Mouse (Mus musculus) myocyte (in vitro differentiated cells): ENCODE measurements around the gene Kcnmb1. TPM values are rescaled to one million over a fixed set of nuclear protein-coding genes. Genes with fewer than 3 reads are reported as not detected.

Source experiments
- H3K27me3 ChIP-seq: one replicate; pipeline ENCODE4 v1.6.1; 2011; ENCODE audit not compliant: control insufficient read depth, insufficient read depth, insufficient read length
- H3K36me3 ChIP-seq: one replicate; pipeline ENCODE4 v1.6.1; 2011; ENCODE audit not compliant: control insufficient read depth, insufficient read depth
- H3K4me2 ChIP-seq: one replicate; pipeline ENCODE4 v1.6.1; 2011; ENCODE audit warnings: low read depth, control low read depth
- H3K4me3 ChIP-seq: one replicate; pipeline ENCODE4 v1.5.1; 2011; ENCODE audit warnings: mild to moderate bottlenecking, control low read depth, moderate library complexity
- H3K79me2 ChIP-seq: one replicate; pipeline ENCODE4 v1.6.1; 2011; ENCODE audit not compliant: control insufficient read depth, insufficient read depth
- H3ac ChIP-seq: one replicate; pipeline ENCODE4 v1.6.1; 2011; ENCODE audit not compliant: control insufficient read depth, insufficient read length
- CEBPB ChIP-seq: IDR thresholded peaks from 2 replicates; pipeline ENCODE4 v1.6.1; 2011; ENCODE audit warnings: mild to moderate bottlenecking, moderate library complexity; ENCODE audit not compliant: poor library complexity, insufficient read depth, severe bottlenecking
- E2F4 ChIP-seq: IDR thresholded peaks from one replicate; pipeline ENCODE4 v1.6.1; 2011; ENCODE audit warnings: mild to moderate bottlenecking, control low read depth, moderate library complexity; ENCODE audit not compliant: insufficient read depth
- MAX ChIP-seq: IDR thresholded peaks from one replicate; pipeline ENCODE4 v1.6.1; 2011; ENCODE audit warnings: low read depth, mild to moderate bottlenecking, control low read depth
- MYOD1 ChIP-seq, 3 experiments: IDR thresholded peaks; one replicate each; pipeline ENCODE4 v1.6.1; 2011; ENCODE audit warnings: control low read depth in 2 of 3, low read depth in 2 of 3, mild to moderate bottlenecking in 2 of 3, moderate library complexity in 1 of 3; ENCODE audit not compliant: insufficient read length in 2 of 3, control insufficient read depth in 1 of 3
- MYOG ChIP-seq, 3 experiments: IDR thresholded peaks; one replicate each; pipeline ENCODE4 v1.6.1; 2011; ENCODE audit warnings: control low read depth in 2 of 3, low read depth in 2 of 3, mild to moderate bottlenecking in 2 of 3; ENCODE audit not compliant: insufficient read length in 2 of 3, control insufficient read depth in 1 of 3, insufficient read depth in 1 of 3
- POLR2A ChIP-seq: IDR thresholded peaks from one replicate; pipeline ENCODE4 v1.6.1; 2011; ENCODE audit warnings: low read depth, mild to moderate bottlenecking, control low read depth, moderate library complexity; ENCODE audit not compliant: insufficient read length
- POLR2AphosphoS2 ChIP-seq: IDR thresholded peaks from one replicate; pipeline ENCODE4 v1.6.1; 2011; ENCODE audit warnings: low read depth, control low read depth; ENCODE audit not compliant: insufficient read length
- REST ChIP-seq: IDR thresholded peaks from one replicate; pipeline ENCODE4 v1.6.1; 2011; ENCODE audit warnings: mild to moderate bottlenecking, control low read depth, moderate library complexity; ENCODE audit not compliant: insufficient read depth, insufficient read length
- SRF ChIP-seq: IDR thresholded peaks from one replicate; pipeline ENCODE4 v1.6.1; 2011; ENCODE audit warnings: low read depth; ENCODE audit not compliant: control insufficient read depth, insufficient read length
- TCF12 ChIP-seq: IDR thresholded peaks from one replicate; pipeline ENCODE4 v1.6.1; 2011; ENCODE audit warnings: mild to moderate bottlenecking, control low read depth; ENCODE audit not compliant: poor library complexity, insufficient read depth, severe bottlenecking
- TCF3 ChIP-seq: IDR thresholded peaks from one replicate; pipeline ENCODE4 v1.6.1; 2011; ENCODE audit warnings: low read depth, control low read depth; ENCODE audit not compliant: insufficient read length
- USF1 ChIP-seq: IDR thresholded peaks from one replicate; pipeline ENCODE4 v1.6.1; 2011; ENCODE audit warnings: low read depth, mild to moderate bottlenecking, control low read depth, moderate library complexity
- polyA plus RNA-seq: library from polyadenylated mRNA; unstranded; fragments of >200 nt; fragmentation: generic; extraction: Trizol; gene quantifications from one replicate; pipeline ENCODE4 v1.2.1, GENCODE M21; 2012; ENCODE audit warnings: missing spikeins

The Kcnmb1 gene
- polyA plus RNA-seq, 1 experiment: 0.07 TPM

- H3K36me3 ChIP-seq: no peaks in the 10 kb centered on the region
- no peak overlapping the region for H3K4me2 ChIP-seq
- H3ac ChIP-seq: no peak overlapping the region
- TF ChIP-seq CEBPB (no peak), MAX (no peak), POLR2A (no peak)
- no peak overlapping the region for H3K4me3 ChIP-seq
- H3K79me2 ChIP-seq: no peaks in the 10 kb centered on the region
- no peaks in the 10 kb centered on the region for H3K27me3 ChIP-seq
Observed at GRCm38 (mm10) chr11:33972114-33972513, 9.3 kb downstream of the Kcnmb1 start.

- no peaks in the 10 kb centered on the region for H3K36me3 ChIP-seq
- no peak overlapping the region for H3K4me2 ChIP-seq
- H3K4me3 ChIP-seq: no peak overlapping the region
- no peak overlapping the region for H3ac ChIP-seq
- TF ChIP-seq MYOG (IDR thresholded peaks at IDR 0.05; ENCODE audit: control insufficient read depth in 1 of 3, insufficient read depth in 1 of 3, insufficient read length in 2 of 3, low read depth in 2 of 3): no peak
- no peak for TF ChIP-seq TCF12
- TF ChIP-seq MAX: no peak
- no peak for TF ChIP-seq SRF
- TF ChIP-seq USF1: no peak
- no peak for TF ChIP-seq MYOD1 (IDR thresholded peaks at IDR 0.05; ENCODE audit: control insufficient read depth in 1 of 3, insufficient read length in 2 of 3, low read depth in 2 of 3)
- TF ChIP-seq CEBPB: no peak
- TF ChIP-seq E2F4: no peak
- TF ChIP-seq POLR2AphosphoS2: no peak
- TF ChIP-seq POLR2A: no peak
- no peak for TF ChIP-seq TCF3
- no peak for TF ChIP-seq REST
- no peaks in the 10 kb centered on the region for H3K27me3 ChIP-seq
- H3K79me2 ChIP-seq: no peaks in the 10 kb centered on the region
Observed at GRCm38 (mm10) chr11:33974341-33975040, 11.7 kb downstream of the Kcnmb1 start.

GRCm38 (mm10) chr11:33975121-33975520 is 12.3 kb downstream of the Kcnmb1 start:
- TF ChIP-seq MYOD1 (IDR thresholded peaks at IDR 0.05; ENCODE audit: control insufficient read depth in 1 of 3, insufficient read length in 2 of 3, low read depth in 2 of 3) (no peak), REST (no peak), TCF3 (no peak), SRF (no peak), CEBPB (no peak), MYOG (IDR thresholded peaks at IDR 0.05; ENCODE audit: control insufficient read depth in 1 of 3, insufficient read depth in 1 of 3, insufficient read length in 2 of 3, low read depth in 2 of 3) (no peak), POLR2AphosphoS2 (no peak), TCF12 (no peak), MAX (no peak), E2F4 (no peak), POLR2A (no peak), USF1 (no peak)
- H3K79me2 ChIP-seq: no peaks in the 10 kb centered on the region
- no peaks in the 10 kb centered on the region for H3K36me3 ChIP-seq
- no peak overlapping the region for H3K4me3 ChIP-seq
- H3ac ChIP-seq: no peak overlapping the region
- H3K4me2 ChIP-seq: no peak overlapping the region
- H3K27me3 ChIP-seq: no peaks in the 10 kb centered on the region

- Histone ChIP-seq H3ac (no peak overlapping the region), H3K36me3 (no peaks in the 10 kb centered on the region), H3K4me2 (no peak overlapping the region), H3K27me3 (no peaks in the 10 kb centered on the region), H3K4me3 (no peak overlapping the region), H3K79me2 (no peaks in the 10 kb centered on the region)
- TF ChIP-seq CEBPB (no peak), MAX (no peak), MYOG (IDR thresholded peaks at IDR 0.05; ENCODE audit: control insufficient read depth in 1 of 3, insufficient read depth in 1 of 3, insufficient read length in 2 of 3, low read depth in 2 of 3) (no peak), POLR2A (no peak), SRF (no peak), TCF12 (no peak), POLR2AphosphoS2 (no peak), REST (no peak), E2F4 (no peak), TCF3 (no peak), USF1 (no peak), MYOD1 (IDR thresholded peaks at IDR 0.05; ENCODE audit: control insufficient read depth in 1 of 3, insufficient read length in 2 of 3, low read depth in 2 of 3) (no peak)
Observed at GRCm38 (mm10) chr11:33980146-33980545, 17.3 kb downstream of the Kcnmb1 start.

GRCm38 (mm10) chr11:33986525-33986924 is 23.7 kb downstream of the Kcnmb1 start:
- Histone ChIP-seq H3K4me2 (no peak overlapping the region), H3K4me3 (no peak overlapping the region), H3ac (no peak overlapping the region), H3K27me3 (no peaks in the 10 kb centered on the region), H3K36me3 (no peaks in the 10 kb centered on the region), H3K79me2 (no peaks in the 10 kb centered on the region)
- TF ChIP-seq E2F4: no peak
- TF ChIP-seq TCF12: no peak
- TF ChIP-seq POLR2A: no peak
- no peak for TF ChIP-seq MAX
- TF ChIP-seq SRF: no peak
- no peak for TF ChIP-seq POLR2AphosphoS2
- TF ChIP-seq TCF3: no peak
- TF ChIP-seq CEBPB: no peak
- no peak for TF ChIP-seq REST
- TF ChIP-seq MYOG (IDR thresholded peaks at IDR 0.05; ENCODE audit: control insufficient read depth in 1 of 3, insufficient read depth in 1 of 3, insufficient read length in 2 of 3, low read depth in 2 of 3): no peak
- TF ChIP-seq MYOD1 (IDR thresholded peaks at IDR 0.05; ENCODE audit: control insufficient read depth in 1 of 3, insufficient read length in 2 of 3, low read depth in 2 of 3): no peak
- TF ChIP-seq USF1: no peak
